Mouse (Mus musculus) hindbrain, embryonic 16.5 days (tissue): ENCODE results near the gene Rab1b. TPM values are rescaled to one million over a fixed set of nuclear protein-coding genes. Genes with fewer than 3 reads are reported as not detected.
A peak's percentile ranks its signal among the peaks of the same experiment; 100 is the strongest.

Source experiments
- ATAC-seq: fragments of 200-750 bp; cut with Nextera tagmentation; 2 replicates; pipeline ENCODE4 v1.8.0; 2017; ENCODE audit warnings: moderate TSS enrichment, moderate library complexity
- H3K27ac ChIP-seq: fragments of 300-500 bp; sonication (generic); 2 replicates; pipeline ENCODE4 v1.5.1; 2014; ENCODE audit warnings: low read depth, mild to moderate bottlenecking, control low read depth, low read length, moderate library complexity
- H3K27me3 ChIP-seq: fragments of 300-500 bp; sonication (generic); replicated peaks from 2 replicates; pipeline ENCODE4 v1.6.1; 2014; ENCODE audit warnings: low read length; ENCODE audit not compliant: control insufficient read depth, insufficient read depth
- H3K36me3 ChIP-seq: fragments of 300-500 bp; sonication (generic); 2 replicates; pipeline ENCODE4 v1.6.1; 2014; ENCODE audit warnings: mild to moderate bottlenecking, low read length, moderate library complexity, mixed read lengths; ENCODE audit not compliant: control insufficient read depth, insufficient read depth
- H3K4me1 ChIP-seq: fragments of 300-500 bp; sonication (generic); 2 replicates; pipeline ENCODE4 v1.6.1; 2014; ENCODE audit warnings: low read depth, low read length; ENCODE audit not compliant: control insufficient read depth, insufficient read depth
- H3K4me2 ChIP-seq: fragments of 300-500 bp; sonication (generic); 2 replicates; pipeline ENCODE4 v1.6.1; 2014; ENCODE audit warnings: mild to moderate bottlenecking, low read length, control low read depth, moderate library complexity
- H3K4me3 ChIP-seq: fragments of 300-500 bp; sonication (generic); 2 replicates; pipeline ENCODE4 v1.5.1; 2014; ENCODE audit warnings: mild to moderate bottlenecking, low read length, control low read depth, moderate library complexity
- H3K9ac ChIP-seq: fragments of 300-500 bp; sonication (generic); 2 replicates; pipeline ENCODE4 v1.6.1; 2014; ENCODE audit warnings: low read depth, mild to moderate bottlenecking, control low read depth, low read length, moderate library complexity
- H3K9me3 ChIP-seq: fragments of 300-500 bp; sonication (generic); 2 replicates; pipeline ENCODE4 v1.6.1; 2014; ENCODE audit warnings: mild to moderate bottlenecking, low read length, moderate library complexity; ENCODE audit not compliant: control insufficient read depth
- WGBS: fragments of 180-500 bp; shearing (Covaris S2); extraction: QIAGEN DNeasy Blood & Tissue Kit; methylation state at CpG from one replicate; pipeline ENCODE4 v1.1.7; 2014; 5-methylcytosine and 5-hydroxymethylcytosine counted together
- polyA plus RNA-seq: library from polyadenylated mRNA; unstranded; fragments of >200 nt; fragmentation: Nextera tagmentation; extraction: Ambion mirVana; gene quantifications from 2 replicates; pipeline ENCODE4 v1.2.1, GENCODE M21; 2015

Gene Rab1b
- polyA plus RNA-seq, 1 experiment from 2014 or later = 231 TPM

DNA sequence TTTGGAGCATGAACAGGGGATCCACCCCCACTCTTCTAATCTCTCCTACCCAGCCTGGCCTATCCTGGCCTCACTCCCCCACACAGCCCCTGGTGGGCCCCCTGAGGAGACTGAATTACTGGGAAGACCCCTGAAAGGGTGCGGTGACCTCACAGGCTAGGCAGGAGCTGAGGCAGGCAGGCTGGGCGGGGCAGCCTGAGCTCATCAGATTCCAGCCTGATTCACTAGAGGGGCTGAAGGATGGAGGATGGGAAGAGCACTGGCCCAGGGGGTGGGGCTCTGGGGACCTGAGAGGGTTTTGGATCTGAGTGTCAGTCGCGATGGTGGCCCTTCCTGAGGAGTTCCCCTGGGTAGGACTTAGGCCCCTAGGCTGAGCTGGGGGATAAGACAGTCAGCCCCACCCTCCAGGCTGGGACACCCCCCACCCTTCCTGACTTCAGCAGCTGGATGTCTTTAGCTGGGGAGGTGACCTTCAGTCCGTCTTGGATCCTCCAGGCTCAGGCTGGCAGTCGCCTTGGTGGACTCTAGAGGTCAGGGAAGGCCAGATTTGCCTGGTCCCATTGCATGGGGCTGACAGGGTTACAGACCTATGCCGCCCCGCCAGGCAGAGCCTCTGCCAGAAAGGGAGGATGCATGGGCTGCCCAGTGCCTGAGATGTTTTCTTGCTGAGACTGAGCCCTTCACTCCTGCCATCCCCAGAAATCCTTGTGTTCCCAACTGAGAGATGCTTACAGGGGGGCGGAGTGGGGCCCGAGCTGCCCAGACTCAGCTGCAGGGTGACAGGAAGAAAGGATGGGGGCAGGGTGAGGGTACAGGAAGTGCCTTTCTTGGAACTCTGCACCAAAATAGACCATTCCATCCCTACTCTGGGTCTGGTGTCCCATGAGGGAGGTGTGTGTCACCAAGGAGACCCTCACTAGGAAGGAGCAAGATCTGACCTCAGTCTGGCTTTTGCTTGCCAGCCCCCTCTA is 47.8 kb downstream of the Rab1b start:
- ATAC-seq = no peak
- Histone ChIP-seq H3K9me3 (no peaks in the 10 kb centered on the region), H3K4me1 (no peaks in the 10 kb centered on the region; the same call in 1 of the 2 replicates), H3K4me3 (no peak overlapping the region), H3K9ac (peak overlapping the region; percentile 0; the same call in 1 of the 2 replicates), H3K27me3 (0 out of 2 replicates have a peak, but pooled peaks cover 2% of the 10 kb centered on the region), H3K4me2 (no peak overlapping the region), H3K36me3 (no peaks in the 10 kb centered on the region), H3K27ac (no peak overlapping the region)
- 19% methylated on average over 10 of the region's 10 CpGs for WGBS

- H3K36me3 ChIP-seq = no peaks in the 10 kb centered on the region
- no peak overlapping the region for H3K4me2 ChIP-seq
- no peaks in the 10 kb centered on the region; the same call in 1 of the 2 replicates for H3K4me1 ChIP-seq
- no peak overlapping the region for H3K27ac ChIP-seq
- 22% methylated on average over 16 of the region's 16 CpGs for WGBS
- no peak overlapping the region for H3K9ac ChIP-seq
- peaks cover 5% of the 10 kb centered on the region for H3K27me3 ChIP-seq
- H3K4me3 ChIP-seq = no peak overlapping the region
- H3K9me3 ChIP-seq = no peaks in the 10 kb centered on the region
- no peak for ATAC-seq
These were observed 48.7 kb downstream of the Rab1b start for GRCm38 (mm10) chr19:5057876-5058775.

DNA sequence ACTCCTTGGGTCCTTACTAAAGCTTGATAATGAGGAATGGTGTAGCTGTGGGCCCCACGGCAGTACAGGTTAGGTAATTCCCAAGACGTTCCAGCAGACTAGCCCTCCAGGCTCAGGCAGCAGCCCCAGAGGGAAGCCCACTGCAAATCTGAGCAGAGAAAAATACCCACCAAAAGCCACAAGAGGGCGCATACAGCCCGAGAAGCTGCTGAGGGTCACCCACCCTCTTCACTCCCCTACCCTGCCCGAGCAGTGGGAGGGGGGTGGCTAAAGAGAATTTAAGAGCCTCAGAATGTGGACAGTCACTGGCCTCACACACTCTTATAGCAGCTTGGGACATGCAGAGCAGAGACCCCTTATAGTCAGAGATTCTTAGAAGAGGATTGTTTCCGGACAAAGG is 50.6 kb downstream of the Rab1b start:
- Histone ChIP-seq H3K4me2 (no peak overlapping the region), H3K9ac (no peak overlapping the region), H3K4me3 (no peak overlapping the region), H3K36me3 (no peaks in the 10 kb centered on the region), H3K4me1 (no peaks in the 10 kb centered on the region; the same call in none of the 2 replicates), H3K27ac (no peak overlapping the region), H3K27me3 (peaks cover 22% of the 10 kb centered on the region), H3K9me3 (no peaks in the 10 kb centered on the region)
- 0 out of 2 replicates have a peak, but pooled peaks have one; percentile 40 for ATAC-seq
- 9% methylated on average over 6 of the region's 6 CpGs for WGBS

DNA sequence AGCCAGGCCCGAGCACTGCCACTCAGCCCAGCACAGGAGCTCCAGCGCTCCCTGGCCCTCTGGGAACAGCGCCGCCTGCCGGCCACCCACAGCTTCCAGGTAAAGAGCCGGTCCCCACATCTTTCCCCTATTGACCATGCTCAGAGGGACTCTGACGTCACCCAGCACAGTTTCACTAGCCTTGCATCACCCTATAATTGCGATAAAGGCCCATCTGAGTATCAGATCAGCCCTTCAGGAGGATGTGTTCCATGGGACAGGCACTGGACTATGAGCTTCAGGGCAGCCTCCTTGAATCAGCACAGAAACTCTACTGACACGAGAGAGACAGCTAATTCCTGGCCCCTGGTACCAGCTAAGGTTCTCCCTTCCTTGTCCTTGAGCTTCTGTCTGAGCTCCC is 53.0 kb downstream of the Rab1b start:
- peaks cover 8% of the 10 kb centered on the region for H3K4me1 ChIP-seq
- peaks cover 35% of the 10 kb centered on the region for H3K27me3 ChIP-seq
- peaks cover 3% of the 10 kb centered on the region; the same call in 1 of the 2 replicates for H3K36me3 ChIP-seq
- H3K4me2 ChIP-seq = no peak overlapping the region
- ATAC-seq = no peak
- no peak overlapping the region for H3K27ac ChIP-seq
- 17% methylated on average over 9 of the region's 9 CpGs for WGBS
- H3K9me3 ChIP-seq = no peaks in the 10 kb centered on the region
- no peak overlapping the region for H3K9ac ChIP-seq
- no peak overlapping the region for H3K4me3 ChIP-seq

DNA sequence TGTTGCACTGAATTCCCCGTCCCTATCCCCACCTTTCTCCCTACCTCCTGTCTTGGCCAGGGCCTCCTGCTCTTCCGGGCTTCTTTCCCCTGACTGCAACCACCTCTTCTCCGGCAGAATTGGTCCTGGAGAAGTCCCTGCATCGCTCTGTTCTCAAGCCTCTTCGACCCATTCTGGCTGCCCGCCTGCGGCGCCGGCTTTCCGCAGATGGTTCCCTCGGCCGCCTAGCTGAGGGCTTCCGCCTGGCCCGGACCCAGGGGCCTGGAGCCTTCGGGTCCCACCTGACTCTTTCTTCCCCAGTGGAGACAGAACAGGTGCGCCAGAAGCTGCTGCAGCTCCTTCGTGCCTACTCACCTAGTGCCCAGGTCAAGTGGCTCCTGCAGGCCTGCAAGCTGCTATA is 54.0 kb downstream of the Rab1b start:
- Histone ChIP-seq H3K4me3 (no peak overlapping the region), H3K36me3 (peaks cover 3% of the 10 kb centered on the region), H3K27ac (no peak overlapping the region), H3K4me1 (peaks cover 8% of the 10 kb centered on the region), H3K27me3 (peaks cover 35% of the 10 kb centered on the region), H3K4me2 (no peak overlapping the region; the same call in 1 of the 2 replicates), H3K9ac (no peak overlapping the region; the same call in 1 of the 2 replicates), H3K9me3 (no peaks in the 10 kb centered on the region)
- WGBS = 56% methylated on average over 17 of the region's 17 CpGs
- no peak for ATAC-seq

DNA sequence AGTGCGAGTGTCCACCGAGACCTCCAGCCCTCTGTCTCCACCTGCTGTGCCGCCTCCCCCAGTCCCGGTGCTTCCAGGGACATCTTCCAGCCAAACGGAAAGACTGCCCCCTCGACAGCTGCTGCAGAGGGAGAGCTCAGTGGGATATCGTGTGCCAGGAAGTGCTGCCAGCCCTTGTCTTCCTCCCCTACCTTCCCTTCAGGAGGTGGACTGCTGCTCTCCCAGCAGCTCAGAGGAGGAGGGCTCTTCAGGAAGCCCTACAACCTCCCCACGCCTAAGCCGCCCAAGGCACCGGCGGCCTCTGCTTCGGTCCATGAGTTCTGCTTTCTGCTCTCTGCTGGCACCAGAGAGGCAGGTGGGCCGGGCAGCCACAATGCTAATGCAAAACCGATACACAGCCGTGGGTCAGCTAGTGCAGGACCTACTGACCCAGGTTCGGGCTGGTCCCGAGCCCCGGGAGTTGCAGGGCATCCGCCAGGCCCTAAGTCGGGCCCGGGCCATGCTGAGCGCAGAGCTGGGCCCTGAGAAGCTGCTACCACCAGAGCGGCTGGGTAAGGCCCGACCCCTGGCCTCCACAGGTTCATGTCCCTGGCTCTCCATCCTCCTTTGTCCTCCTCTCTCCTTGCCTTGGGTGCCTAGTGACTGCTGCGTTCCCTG is 54.6 kb downstream of the Rab1b start:
- peaks cover 8% of the 10 kb centered on the region for H3K4me1 ChIP-seq
- H3K4me3 ChIP-seq = no peak overlapping the region
- H3K36me3 ChIP-seq = peaks cover 4% of the 10 kb centered on the region
- H3K9me3 ChIP-seq = no peaks in the 10 kb centered on the region
- H3K9ac ChIP-seq = no peak overlapping the region; the same call in 1 of the 2 replicates
- H3K27me3 ChIP-seq = peaks cover 35% of the 10 kb centered on the region
- ATAC-seq = no peak
- WGBS = 30% methylated on average over 25 of the region's 25 CpGs
- H3K4me2 ChIP-seq = peak overlapping the region; percentile 5; the same call in 1 of the 2 replicates
- H3K27ac ChIP-seq = no peak overlapping the region

DNA sequence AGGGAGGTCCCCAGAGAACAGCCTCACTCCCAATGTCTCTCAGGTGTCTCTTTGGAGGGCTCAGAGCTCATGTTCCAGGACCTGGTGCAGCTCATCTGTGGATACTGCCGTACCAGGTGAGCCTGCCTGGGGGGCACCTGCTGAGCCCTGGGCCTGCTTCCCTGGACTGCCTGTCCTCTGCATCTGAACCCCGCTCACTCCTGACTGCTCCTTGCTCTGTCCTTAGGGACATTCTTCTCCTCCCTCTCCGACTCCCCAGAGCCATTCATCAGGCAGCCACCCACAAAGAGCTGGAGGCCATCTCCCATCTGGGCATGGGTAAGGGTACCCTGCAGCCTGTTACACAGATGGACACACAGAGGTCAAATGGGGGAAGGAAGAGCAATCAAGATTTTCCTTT is 55.4 kb downstream of the Rab1b start:
- Histone ChIP-seq H3K27me3 (peaks cover 35% of the 10 kb centered on the region), H3K36me3 (peaks cover 10% of the 10 kb centered on the region), H3K4me3 (no peak overlapping the region), H3K4me1 (peaks cover 8% of the 10 kb centered on the region), H3K27ac (no peak overlapping the region), H3K9me3 (no peaks in the 10 kb centered on the region), H3K9ac (no peak overlapping the region; the same call in 1 of the 2 replicates), H3K4me2 (no peak overlapping the region)
- 41% methylated on average over 3 of the region's 3 CpGs for WGBS
- no peak for ATAC-seq

GRCm38 (mm10) chr19:5051031-5051430 is 55.8 kb downstream of the Rab1b start:
- no peak overlapping the region for H3K4me3 ChIP-seq
- H3K27ac ChIP-seq = no peak overlapping the region
- H3K27me3 ChIP-seq = peaks cover 35% of the 10 kb centered on the region
- ATAC-seq = no peak
- 9% methylated on average over 17 of the region's 17 CpGs for WGBS
- H3K36me3 ChIP-seq = peaks cover 14% of the 10 kb centered on the region
- H3K4me1 ChIP-seq = peaks cover 8% of the 10 kb centered on the region
- H3K4me2 ChIP-seq = peak overlapping the region; percentile 36
- no peaks in the 10 kb centered on the region for H3K9me3 ChIP-seq
- no peak overlapping the region; the same call in 1 of the 2 replicates for H3K9ac ChIP-seq
